Mouse (Mus musculus): ENCODE results near the gene Spag17.

GRCm38 (mm10) chr3:100106736-100107135 lies 221.5 kb downstream of the Spag17 start:
- no peak for TF ChIP-seq CTCF (IDR thresholded peaks at IDR 0.05; ENCODE audit: insufficient read depth, low read depth, low read length)
- no peak for TF ChIP-seq POLR2A (IDR thresholded peaks at IDR 0.05; ENCODE audit: insufficient read depth, low read depth, low read length)

All from olfactory bulb, adult 2 months (tissue).